Mouse (Mus musculus) midbrain, embryonic 10.5 days (tissue): ENCODE data around the gene Ikzf3. TPM values are rescaled to one million over a fixed set of nuclear protein-coding genes. Genes with fewer than 3 reads are reported as not detected.

Experiments
- DNase-seq: peaks from one replicate; pipeline ENCODE4 v3.0.0-alpha.2; 2017; ENCODE audit warnings: low spot score
- H3K27ac ChIP-seq: fragments of 300-500 bp; sonication (generic); replicated peaks from 2 replicates; pipeline ENCODE4 v1.5.1; 2016; ENCODE audit warnings: mild to moderate bottlenecking
- H3K27me3 ChIP-seq: fragments of 300-500 bp; sonication (generic); 2 replicates; pipeline ENCODE4 v1.6.1; 2016; ENCODE audit warnings: low read depth, mild to moderate bottlenecking; ENCODE audit not compliant: poor library complexity, severe bottlenecking
- H3K36me3 ChIP-seq: fragments of 300-500 bp; sonication (generic); 2 replicates; pipeline ENCODE4 v1.6.1; 2016; ENCODE audit warnings: mild to moderate bottlenecking, moderate library complexity
- H3K4me1 ChIP-seq: fragments of 300-500 bp; sonication (generic); 2 replicates; pipeline ENCODE4 v1.6.1; 2016
- H3K4me3 ChIP-seq: fragments of 300-500 bp; sonication (generic); 2 replicates; pipeline ENCODE4 v1.5.1; 2016; ENCODE audit warnings: mild to moderate bottlenecking, moderate library complexity
- H3K9me3 ChIP-seq: fragments of 300-500 bp; sonication (generic); replicated peaks from 2 replicates; pipeline ENCODE4 v1.6.1; 2016; ENCODE audit warnings: mild to moderate bottlenecking
- WGBS: fragments of 180-500 bp; shearing (Covaris S2); methylation state at CpG from one replicate; pipeline ENCODE4 v1.1.7; 2016; 5-methylcytosine and 5-hydroxymethylcytosine counted together
- polyA plus RNA-seq: library from polyadenylated mRNA; unstranded; fragments of >200 nt; fragmentation: Nextera tagmentation; extraction: Ambion mirVana; gene quantifications from 2 replicates; pipeline ENCODE4 v1.2.1, GENCODE M21; 2016

The Ikzf3 gene
- polyA plus RNA-seq, 1 experiment from 2014 or later, result 0.06 TPM

DNA sequence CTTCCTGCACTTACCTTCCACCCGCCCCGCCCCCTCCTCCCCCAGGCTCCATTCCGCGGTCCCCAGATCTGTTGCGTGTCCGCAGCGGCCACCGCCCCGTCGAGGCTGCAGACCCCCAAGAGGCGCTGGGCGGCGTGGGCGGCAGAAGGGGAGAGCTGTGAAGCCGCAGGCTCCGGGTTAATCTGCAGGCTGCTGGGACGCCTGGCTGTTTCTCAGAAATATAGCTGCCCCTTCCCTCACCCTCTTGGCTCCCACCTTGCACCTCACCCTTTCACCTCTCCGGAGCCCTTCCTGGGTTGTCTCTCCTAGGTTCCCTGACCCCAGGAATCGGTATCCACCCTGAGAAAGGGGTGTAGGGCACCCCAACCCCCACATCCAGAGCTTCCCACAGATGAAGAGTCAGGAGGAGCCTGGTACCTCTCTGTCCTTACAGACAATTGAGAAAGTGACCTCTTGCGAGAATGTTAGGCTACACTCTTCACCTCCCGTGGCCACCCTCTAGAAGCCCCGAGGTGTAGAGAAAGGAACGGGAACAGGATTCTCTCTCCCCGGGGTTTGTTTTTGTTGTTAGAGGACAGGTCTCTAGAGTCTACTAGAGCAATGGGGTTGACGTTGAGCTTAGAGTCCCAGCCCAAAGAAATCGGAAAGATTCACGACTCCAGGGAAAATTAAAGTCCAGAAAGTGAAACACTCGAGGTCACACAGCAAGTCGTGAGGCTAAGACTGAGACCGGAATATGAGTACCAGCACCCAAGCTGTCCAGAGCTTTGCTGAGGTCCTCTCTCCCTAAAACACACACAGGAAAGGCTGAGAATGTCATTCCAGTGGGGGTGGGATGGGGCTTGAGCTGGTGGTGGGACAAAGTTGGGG lies 87.5 kb downstream of the Ikzf3 start:
- WGBS, result 4% methylated on average over 30 of the region's 30 CpGs
- H3K4me3 ChIP-seq, result peak overlapping the region; percentile 70
- H3K27ac ChIP-seq, result peak overlapping the region; percentile 82
- peaks cover 56% of the 10 kb centered on the region for H3K27me3 ChIP-seq
- DNase-seq, result no peak
- no peaks in the 10 kb centered on the region for H3K9me3 ChIP-seq
- no peaks in the 10 kb centered on the region for H3K36me3 ChIP-seq
- peaks cover 19% of the 10 kb centered on the region for H3K4me1 ChIP-seq

DNA sequence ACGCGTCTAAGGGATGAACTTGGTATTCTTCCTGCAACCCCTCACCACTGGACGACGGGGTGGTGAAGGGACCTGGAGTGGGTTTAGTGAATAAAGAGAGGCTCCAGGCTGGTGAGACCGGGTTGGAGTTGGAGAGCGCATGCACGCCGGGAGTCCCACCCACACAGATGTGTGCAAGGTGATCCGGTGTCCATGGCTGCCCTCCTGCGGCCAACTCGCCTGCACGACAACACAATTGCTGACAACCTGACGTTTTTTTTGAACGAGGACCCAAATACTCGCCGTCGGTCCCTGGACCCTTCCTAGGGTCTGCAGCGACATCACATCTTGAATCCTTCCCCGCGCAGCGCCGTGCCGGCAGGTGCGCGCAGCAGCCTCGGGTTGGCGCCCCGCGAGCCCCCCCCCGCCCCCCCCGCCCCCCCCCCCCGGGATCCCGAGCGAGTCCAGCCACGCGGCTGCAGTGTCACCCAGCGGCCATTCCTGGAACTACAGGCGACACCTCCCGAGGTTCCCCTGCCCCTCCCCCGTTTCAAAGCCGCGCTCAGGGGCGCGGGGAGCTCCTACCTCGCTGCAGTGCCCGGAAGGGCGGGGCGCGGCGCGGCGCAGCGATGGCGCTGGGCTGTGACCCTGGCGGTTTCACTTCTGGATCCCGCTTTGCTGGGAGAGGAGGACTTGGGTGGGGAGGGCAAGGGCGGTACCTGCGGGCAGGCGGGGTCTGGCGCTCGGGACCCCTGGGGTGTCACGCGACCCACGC lies 88.3 kb downstream of the Ikzf3 start:
- under 1% methylated on average over 58 of the region's 64 CpGs for WGBS
- no peaks in the 10 kb centered on the region for H3K9me3 ChIP-seq
- peaks cover 19% of the 10 kb centered on the region for H3K4me1 ChIP-seq
- peak overlapping the region; percentile 70 for H3K4me3 ChIP-seq
- H3K36me3 ChIP-seq, result no peaks in the 10 kb centered on the region
- peak overlapping the region; percentile 82 for H3K27ac ChIP-seq
- peaks cover 55% of the 10 kb centered on the region for H3K27me3 ChIP-seq
- DNase-seq, result peak; percentile 84

DNA sequence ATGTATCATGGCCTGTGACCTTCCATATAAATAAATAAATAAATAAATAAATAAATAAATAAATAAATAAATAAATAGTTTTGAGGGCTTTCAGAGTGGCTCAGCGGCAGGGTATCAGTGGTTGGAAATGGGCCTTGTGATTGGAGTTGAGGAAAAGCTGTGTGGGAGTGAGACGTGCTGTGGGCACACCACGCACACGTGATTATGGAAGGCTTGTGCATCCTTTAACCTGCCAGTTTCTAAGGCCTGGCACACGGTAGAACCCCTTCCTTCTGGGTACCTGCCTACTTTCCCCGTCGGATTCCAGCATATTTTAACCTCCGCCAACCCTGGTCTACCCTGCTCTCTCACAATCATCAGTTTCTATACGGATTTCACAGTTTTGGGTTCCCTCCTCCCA lies 88.9 kb downstream of the Ikzf3 start:
- DNase-seq, result no peak
- no peaks in the 10 kb centered on the region for H3K9me3 ChIP-seq
- peaks cover 49% of the 10 kb centered on the region for H3K27me3 ChIP-seq
- peak overlapping the region; percentile 70 for H3K4me3 ChIP-seq
- H3K4me1 ChIP-seq, result peaks cover 19% of the 10 kb centered on the region
- H3K36me3 ChIP-seq, result no peaks in the 10 kb centered on the region
- 18% methylated on average over 9 of the region's 9 CpGs for WGBS
- peak overlapping the region; percentile 82 for H3K27ac ChIP-seq

DNA sequence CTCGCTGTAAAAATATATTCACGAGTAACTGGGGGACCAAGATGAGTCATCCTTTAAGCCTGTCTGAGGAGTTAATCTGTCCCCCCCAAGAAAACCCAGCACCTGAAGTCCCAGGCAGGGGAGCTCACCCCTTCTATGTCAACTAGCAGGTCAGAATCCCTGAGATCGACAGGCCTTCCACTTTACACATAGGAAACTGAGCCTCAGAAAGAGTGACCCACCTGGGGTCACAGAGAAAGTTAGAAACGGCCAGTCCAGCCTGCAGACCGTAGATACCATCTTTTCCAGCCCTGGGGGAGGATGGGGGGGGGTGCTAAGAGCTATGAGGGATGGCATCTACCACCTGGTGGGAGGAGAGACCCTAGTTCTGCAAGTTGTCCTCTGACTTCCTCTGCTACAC lies 89.3 kb downstream of the Ikzf3 start:
- WGBS, result 75% methylated on average over 5 of the region's 5 CpGs
- no peak for DNase-seq
- H3K4me3 ChIP-seq, result no peak overlapping the region
- peaks cover 19% of the 10 kb centered on the region for H3K4me1 ChIP-seq
- no peaks in the 10 kb centered on the region for H3K9me3 ChIP-seq
- no peak overlapping the region for H3K27ac ChIP-seq
- H3K27me3 ChIP-seq, result peaks cover 45% of the 10 kb centered on the region
- H3K36me3 ChIP-seq, result no peaks in the 10 kb centered on the region

DNA sequence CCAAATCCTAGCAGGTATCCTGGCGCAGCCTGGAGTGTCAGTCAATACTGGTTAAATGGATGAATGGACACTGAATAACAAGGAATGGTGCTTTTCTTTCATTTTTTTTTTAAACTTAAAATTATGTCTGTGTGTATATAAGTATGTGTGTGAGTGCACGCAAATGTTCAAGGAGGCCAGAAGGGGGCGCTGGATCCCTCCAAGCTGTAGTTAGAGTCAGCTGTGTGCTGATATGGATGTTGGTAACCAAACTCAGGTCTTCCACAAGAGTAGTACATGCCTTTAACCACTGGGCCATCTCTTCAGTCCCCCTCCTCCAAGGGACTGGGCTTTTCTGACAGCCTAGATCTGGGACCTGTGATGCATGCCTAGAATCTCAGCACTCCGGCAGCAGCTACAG lies 90.3 kb downstream of the Ikzf3 start:
- Histone ChIP-seq H3K27me3 (peaks cover 35% of the 10 kb centered on the region), H3K9me3 (no peaks in the 10 kb centered on the region), H3K36me3 (no peaks in the 10 kb centered on the region), H3K27ac (no peak overlapping the region), H3K4me3 (no peak overlapping the region), H3K4me1 (peaks cover 19% of the 10 kb centered on the region)
- no peak for DNase-seq
- 83% methylated on average over 4 of the region's 4 CpGs for WGBS

DNA sequence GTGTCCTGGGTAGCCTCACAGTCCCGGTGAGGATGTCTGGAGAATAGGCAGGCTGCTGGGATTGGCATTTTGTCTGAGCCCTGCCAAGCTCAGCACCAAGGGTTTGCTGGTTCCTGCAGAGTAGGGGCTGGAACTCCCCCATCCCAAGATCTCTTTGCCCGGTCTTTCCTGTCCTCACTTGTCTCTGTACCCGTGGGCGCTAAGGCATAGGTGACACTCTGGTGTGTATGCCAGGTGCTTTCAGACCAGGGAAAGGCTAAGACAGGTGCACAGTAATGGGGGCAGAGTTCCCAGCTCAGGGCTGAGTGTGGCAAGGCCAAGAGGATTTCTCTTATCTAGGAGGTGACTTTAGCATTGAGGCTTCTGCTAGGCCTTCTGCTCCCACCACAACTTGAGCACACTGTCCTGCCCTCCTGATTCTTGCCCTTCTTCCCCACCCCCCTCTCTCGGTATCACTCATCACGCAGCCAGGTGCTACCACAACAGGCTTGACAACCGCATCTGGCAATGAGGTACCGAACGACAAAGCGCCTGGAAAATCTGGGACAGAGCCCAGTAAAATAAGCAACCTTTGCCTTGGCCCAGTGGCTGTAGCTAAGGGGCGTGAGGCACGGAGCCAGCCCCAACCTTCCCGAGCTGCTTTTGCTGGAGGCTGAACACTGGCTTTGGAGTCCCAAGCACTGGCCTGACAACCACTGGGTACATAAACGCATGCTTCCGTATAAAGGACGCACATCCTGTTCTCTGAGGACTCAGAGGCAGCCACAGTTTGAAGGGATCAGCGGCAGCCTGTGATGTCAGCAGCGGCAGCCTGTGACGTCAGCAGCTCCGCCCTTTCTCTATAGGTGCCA lies 95.7 kb downstream of the Ikzf3 start:
- WGBS, result 89% methylated on average over 20 of the region's 20 CpGs
- H3K9me3 ChIP-seq, result no peaks in the 10 kb centered on the region
- no peak overlapping the region for H3K4me3 ChIP-seq
- no peak for DNase-seq
- H3K36me3 ChIP-seq, result no peaks in the 10 kb centered on the region
- H3K4me1 ChIP-seq, result peaks cover 24% of the 10 kb centered on the region
- peaks cover 47% of the 10 kb centered on the region for H3K27me3 ChIP-seq
- H3K27ac ChIP-seq, result no peak overlapping the region

DNA sequence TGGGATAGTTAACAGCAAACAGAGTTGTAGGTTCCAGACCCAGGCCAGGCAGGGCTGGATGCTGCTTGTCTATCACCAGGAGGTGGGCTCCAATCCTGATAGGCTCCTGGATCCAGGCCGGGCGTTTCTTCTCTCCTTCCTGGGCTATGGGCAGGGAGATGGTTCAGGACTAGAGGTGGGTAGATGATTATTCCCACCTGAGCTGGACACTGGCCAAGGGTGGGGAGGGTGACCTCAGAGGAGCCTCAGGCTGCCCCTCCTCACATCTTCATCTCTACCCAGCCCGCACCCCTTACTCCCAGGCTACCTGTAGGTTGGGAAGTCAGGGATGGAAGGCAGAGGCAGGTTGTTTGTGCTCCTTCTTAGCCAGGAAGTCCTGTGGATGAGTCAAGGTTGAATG lies 96.4 kb downstream of the Ikzf3 start:
- H3K36me3 ChIP-seq, result no peaks in the 10 kb centered on the region
- no peaks in the 10 kb centered on the region for H3K9me3 ChIP-seq
- 84% methylated on average over 3 of the region's 3 CpGs for WGBS
- peaks cover 24% of the 10 kb centered on the region for H3K4me1 ChIP-seq
- no peak overlapping the region for H3K27ac ChIP-seq
- H3K4me3 ChIP-seq, result no peak overlapping the region
- H3K27me3 ChIP-seq, result peaks cover 50% of the 10 kb centered on the region
- DNase-seq, result no peak

DNA sequence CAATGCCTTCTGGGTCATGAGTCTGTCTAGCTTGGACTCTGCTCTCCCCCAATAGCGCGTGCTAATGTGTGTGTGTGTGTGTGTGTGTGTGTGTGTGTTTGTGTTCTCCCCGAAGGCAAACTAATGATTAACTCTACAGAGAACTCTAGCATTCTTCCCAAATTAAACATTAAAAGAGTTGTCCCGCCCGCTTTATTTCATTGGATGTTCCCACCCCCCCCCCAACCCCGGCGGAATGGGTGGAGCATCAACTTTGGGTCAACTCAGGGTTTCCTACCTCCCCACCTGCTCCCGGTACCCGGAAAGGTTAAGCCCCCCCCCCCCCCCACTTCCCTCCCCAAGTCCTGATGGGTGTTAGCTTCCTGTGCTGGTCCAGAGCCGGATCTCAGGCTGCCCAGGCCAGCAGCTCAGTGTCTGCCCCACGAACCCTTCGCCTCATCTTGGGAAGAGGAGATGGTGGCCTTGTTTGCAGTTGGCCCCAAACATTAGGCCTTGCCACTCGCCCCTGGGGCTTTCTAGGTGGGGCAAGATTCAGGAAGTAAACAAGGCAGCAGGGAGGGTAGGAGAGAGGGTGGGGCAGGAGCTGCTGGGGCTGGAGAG lies 97.5 kb downstream of the Ikzf3 start:
- Histone ChIP-seq H3K36me3 (no peaks in the 10 kb centered on the region), H3K27me3 (peaks cover 50% of the 10 kb centered on the region), H3K4me3 (0 out of 2 replicates have a peak overlapping the region, but pooled peaks have one; percentile 38), H3K4me1 (peaks cover 24% of the 10 kb centered on the region), H3K27ac (no peak overlapping the region), H3K9me3 (no peaks in the 10 kb centered on the region)
- DNase-seq, result no peak
- WGBS, result 46% methylated on average over 13 of the region's 13 CpGs

DNA sequence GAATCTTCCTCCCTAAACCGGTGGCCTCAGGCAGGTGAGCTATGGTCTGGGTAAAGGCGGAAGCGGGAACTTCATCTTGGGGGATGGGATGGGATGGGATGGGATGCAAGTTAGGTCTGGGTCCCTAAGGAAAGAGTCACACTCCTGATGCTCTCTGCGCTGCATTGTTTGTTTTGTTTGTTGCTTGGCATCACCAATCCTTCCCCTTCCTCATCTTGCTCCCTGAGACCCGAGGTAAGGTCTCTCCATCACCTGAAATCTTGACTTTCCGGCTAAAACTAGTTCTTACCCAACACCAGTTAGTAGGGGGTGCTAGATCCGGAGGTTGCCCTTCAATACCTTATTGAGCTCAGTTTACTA lies 98.4 kb downstream of the Ikzf3 start:
- no peak for DNase-seq
- peaks cover 24% of the 10 kb centered on the region for H3K4me1 ChIP-seq
- WGBS, result 13% methylated on average over 7 of the region's 7 CpGs
- no peaks in the 10 kb centered on the region for H3K36me3 ChIP-seq
- H3K4me3 ChIP-seq, result peak overlapping the region; percentile 38
- H3K9me3 ChIP-seq, result no peaks in the 10 kb centered on the region
- no peak overlapping the region; the same call in 1 of the 2 replicates for H3K27ac ChIP-seq
- H3K27me3 ChIP-seq, result peaks cover 50% of the 10 kb centered on the region

DNA sequence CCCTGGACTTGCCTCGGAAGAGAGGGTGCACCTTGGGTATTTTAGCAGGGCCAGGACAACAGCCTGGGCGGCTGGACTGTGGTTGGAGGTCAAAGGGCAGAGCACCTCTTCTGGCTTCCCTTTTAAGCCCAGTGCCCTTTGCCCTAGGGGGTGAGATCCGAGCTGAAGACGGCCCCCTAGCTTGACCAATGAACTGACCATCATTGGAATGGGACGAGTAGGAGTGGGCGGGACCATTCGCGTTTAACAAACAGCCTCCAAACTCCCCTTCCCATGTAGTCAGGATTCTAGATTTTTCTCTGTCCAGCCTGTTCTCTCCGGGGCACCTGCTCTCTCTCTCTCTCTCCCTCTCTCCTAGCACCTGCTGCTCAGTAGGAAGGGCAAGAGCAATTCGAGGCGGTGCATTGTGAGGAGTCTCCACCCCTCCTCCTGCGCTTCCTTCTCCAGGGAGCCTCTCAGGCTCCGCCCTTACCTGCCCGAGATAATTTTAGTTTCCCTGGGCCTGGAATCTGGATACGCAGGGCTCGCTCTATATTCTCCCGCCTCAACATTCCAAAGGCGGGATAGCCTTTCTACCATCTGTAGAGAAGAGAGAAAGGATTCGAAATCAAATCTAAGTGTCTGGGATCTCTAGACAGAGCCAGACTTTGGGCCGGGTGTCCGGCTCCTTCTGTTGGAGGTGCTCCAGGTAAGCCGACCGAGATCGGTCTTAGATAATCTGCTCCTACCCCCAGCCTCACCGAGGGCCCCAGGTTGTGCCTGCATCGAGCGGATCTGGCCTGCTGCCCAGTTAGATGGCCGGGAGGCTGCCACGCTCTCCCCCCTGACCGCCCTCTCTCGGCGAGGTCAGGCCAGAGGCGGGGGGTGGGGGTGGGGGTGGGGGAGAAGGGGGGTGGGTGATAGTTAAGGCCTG lies 99.0 kb downstream of the Ikzf3 start:
- H3K9me3 ChIP-seq, result no peaks in the 10 kb centered on the region
- peak; percentile 27 for DNase-seq
- H3K27ac ChIP-seq, result no peak overlapping the region; the same call in 1 of the 2 replicates
- peaks cover 50% of the 10 kb centered on the region for H3K27me3 ChIP-seq
- WGBS, result 2% methylated on average over 33 of the region's 33 CpGs
- H3K4me1 ChIP-seq, result peaks cover 24% of the 10 kb centered on the region
- no peaks in the 10 kb centered on the region for H3K36me3 ChIP-seq
- H3K4me3 ChIP-seq, result peak overlapping the region; percentile 38

DNA sequence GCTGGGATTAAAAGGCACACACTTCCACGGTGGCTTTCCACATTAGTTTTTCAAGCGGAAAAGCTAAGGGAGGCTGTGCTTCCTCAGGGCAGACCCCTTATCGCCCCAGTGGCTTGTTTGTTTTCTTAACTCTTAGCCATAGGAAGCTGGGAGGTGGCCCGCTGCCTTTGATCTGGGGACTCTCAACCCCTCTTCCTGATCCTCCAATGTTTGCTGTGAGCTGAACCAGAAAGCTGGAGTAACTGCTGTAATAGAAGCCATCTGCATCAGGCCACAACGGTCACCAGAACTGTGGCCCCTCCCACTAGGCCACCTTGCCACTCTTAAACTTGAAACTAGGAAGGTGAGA lies 99.6 kb downstream of the Ikzf3 start, which contains the start of gene Grb7:
TSS of gene Grb7 (plus strand) at position 182 of the 349 bp plus-strand sequence.
- H3K36me3 ChIP-seq, result no peaks in the 10 kb centered on the region
- WGBS, result 2% methylated on average over 5 of the region's 5 CpGs
- peak; percentile 31 for DNase-seq
- peak within 1 kb of the TSS; percentile 38 for H3K4me3 ChIP-seq
- H3K27me3 ChIP-seq, result peaks cover 50% of the 10 kb centered on the region
- no peak within 1 kb of the TSS; the same call in 1 of the 2 replicates for H3K27ac ChIP-seq
- peaks cover 24% of the 10 kb centered on the region for H3K4me1 ChIP-seq
- H3K9me3 ChIP-seq, result no peaks in the 10 kb centered on the region
